Mouse (Mus musculus) midbrain, embryonic 15.5 days (tissue): ENCODE measurements at regions not wholly inside any gene's neighbourhood (a gene's known extent, or its start where the extent isn't known, plus 50 kb on each side); places are given as distances from the start of the nearest gene placed in this dataset.
A peak's percentile ranks its signal among the peaks of the same experiment; 100 is the strongest.

ENCODE experiments used
- ATAC-seq: fragments of 200-750 bp; cut with Nextera tagmentation; replicated peaks from 2 replicates; pipeline ENCODE4 v1.8.0; 2017; ENCODE audit warnings: moderate TSS enrichment
- H3K27ac ChIP-seq: fragments of 300-500 bp; sonication (generic); 2 replicates; pipeline ENCODE4 v1.5.1; 2015; ENCODE audit warnings: mild to moderate bottlenecking, inconsistent platforms
- H3K27me3 ChIP-seq: fragments of 300-500 bp; sonication (generic); replicated peaks from 2 replicates; pipeline ENCODE4 v1.6.1; 2015; ENCODE audit warnings: inconsistent platforms
- H3K36me3 ChIP-seq: fragments of 300-500 bp; sonication (generic); replicated peaks from 2 replicates; pipeline ENCODE4 v1.6.1; 2015; ENCODE audit warnings: inconsistent platforms
- H3K4me1 ChIP-seq: fragments of 300-500 bp; sonication (generic); 2 replicates; pipeline ENCODE4 v1.6.1; 2015; ENCODE audit warnings: inconsistent platforms
- H3K4me2 ChIP-seq: fragments of 300-500 bp; sonication (generic); 2 replicates; pipeline ENCODE4 v1.6.1; 2015; ENCODE audit warnings: inconsistent platforms, mild to moderate bottlenecking, moderate library complexity
- H3K4me3 ChIP-seq: fragments of 300-500 bp; sonication (generic); 2 replicates; pipeline ENCODE4 v1.5.1; 2015; ENCODE audit warnings: mild to moderate bottlenecking, inconsistent platforms
- H3K9ac ChIP-seq: fragments of 300-500 bp; sonication (generic); 2 replicates; pipeline ENCODE4 v1.6.1; 2015; ENCODE audit warnings: mild to moderate bottlenecking, inconsistent platforms
- H3K9me3 ChIP-seq: fragments of 300-500 bp; sonication (generic); 2 replicates; pipeline ENCODE4 v1.6.1; 2016; ENCODE audit warnings: inconsistent platforms
- whole genome bisulfite sequencing: fragments of 180-500 bp; shearing (Covaris S2); methylation state at CpG from one replicate; pipeline ENCODE4 v1.1.7; 2015; ENCODE audit warnings: mixed read lengths; 5-methylcytosine and 5-hydroxymethylcytosine counted together

DNA sequence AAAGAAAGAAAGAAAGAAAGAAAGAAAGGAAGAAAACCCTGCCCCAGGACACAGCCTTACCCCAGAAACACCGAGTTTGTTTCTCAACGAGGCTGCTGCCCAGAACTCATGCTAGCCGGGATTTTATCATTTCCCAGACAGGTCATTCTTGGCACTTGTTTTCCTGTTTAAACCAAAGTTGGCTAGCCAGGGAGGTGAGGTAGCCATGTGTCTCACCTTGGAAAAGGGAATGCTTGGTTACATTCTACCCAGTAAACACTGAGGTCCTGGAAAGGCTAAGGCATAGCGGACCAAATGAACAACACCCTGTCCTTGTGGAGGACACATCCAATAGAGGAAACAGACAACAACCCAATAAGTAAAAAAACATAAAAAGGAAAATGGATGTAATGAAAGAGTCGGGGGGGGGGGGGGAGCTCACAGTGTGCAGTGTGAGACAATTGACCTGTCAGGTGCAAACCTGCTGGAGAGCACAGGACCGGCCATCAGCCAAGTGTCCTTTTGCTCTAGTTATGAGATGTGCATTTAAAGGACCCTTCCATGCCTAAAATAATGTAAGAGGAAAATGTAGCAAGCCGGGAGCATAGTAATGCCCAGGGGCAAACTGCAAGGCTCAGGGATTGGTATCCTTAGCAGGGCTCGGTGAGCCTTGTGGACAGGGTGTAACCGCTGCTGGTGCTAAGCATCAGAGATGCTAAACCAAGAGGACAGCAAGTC lies 78.2 kb upstream of the Fzd7 start:
- H3K36me3 ChIP-seq: no peaks in the 10 kb centered on the region
- no peaks in the 10 kb centered on the region for H3K4me1 ChIP-seq
- H3K4me3 ChIP-seq: no peak overlapping the region
- 85% methylated on average over 9 of the region's 9 CpGs for WGBS
- H3K4me2 ChIP-seq: no peak overlapping the region
- no peaks in the 10 kb centered on the region for H3K9me3 ChIP-seq
- no peaks in the 10 kb centered on the region for H3K27me3 ChIP-seq
- no peak for ATAC-seq
- no peak overlapping the region for H3K9ac ChIP-seq
- no peak overlapping the region for H3K27ac ChIP-seq

DNA sequence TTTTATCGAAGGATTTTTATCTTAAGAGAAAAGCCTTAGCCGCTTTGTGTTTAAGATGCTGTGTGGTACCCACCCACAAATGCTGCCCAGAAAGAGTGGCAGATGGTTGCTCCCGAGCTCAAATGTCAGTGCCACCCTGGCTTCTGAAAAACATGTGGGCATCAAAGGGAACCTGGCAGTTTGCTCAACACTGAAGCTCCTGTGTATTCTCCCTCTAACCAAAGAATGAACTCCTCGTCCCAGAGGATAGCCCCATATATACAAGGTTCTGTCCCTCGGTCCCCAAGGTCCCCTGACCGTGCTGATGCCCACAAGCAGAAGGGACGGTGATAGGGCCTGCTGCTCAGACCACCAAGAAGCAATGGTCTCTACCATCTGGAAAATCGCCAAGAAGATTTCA lies 76.9 kb upstream of the Fzd7 start:
- no peak overlapping the region for H3K9ac ChIP-seq
- H3K36me3 ChIP-seq: no peaks in the 10 kb centered on the region
- no peak overlapping the region for H3K4me2 ChIP-seq
- no peaks in the 10 kb centered on the region for H3K27me3 ChIP-seq
- H3K9me3 ChIP-seq: no peaks in the 10 kb centered on the region
- H3K4me1 ChIP-seq: no peaks in the 10 kb centered on the region
- H3K27ac ChIP-seq: no peak overlapping the region
- no peak overlapping the region for H3K4me3 ChIP-seq
- 69% methylated on average over 8 of the region's 8 CpGs for WGBS
- ATAC-seq: no peak

DNA sequence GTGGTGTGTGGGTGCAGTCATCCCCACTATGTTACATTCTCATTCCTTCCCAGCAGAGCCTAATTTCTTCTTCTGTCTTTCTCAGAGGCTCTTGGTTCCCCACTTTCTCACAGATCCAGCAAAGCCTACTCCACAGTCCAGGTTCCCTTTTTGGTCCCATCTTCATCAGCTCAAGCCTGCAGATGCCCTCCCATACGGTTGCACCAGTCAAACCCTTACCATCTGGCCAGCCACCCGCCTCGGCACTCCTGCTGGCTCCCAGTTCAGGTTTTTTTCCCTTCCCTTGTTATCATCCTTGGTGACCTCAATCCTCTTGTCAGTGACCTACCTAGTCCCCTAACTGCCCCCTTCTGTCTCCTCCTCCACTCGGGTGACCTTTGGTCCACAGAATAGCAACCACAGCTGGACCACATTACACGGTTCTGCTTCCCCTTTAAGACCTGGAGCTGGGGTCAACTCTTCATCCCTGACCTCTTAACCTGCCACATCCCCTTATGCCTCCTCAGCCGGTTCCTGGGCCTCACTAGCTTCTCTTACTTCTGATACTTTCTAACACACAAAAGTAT lies 75.4 kb upstream of the Fzd7 start:
- WGBS: 25% methylated on average over 6 of the region's 6 CpGs
- Histone ChIP-seq H3K27ac (no peak overlapping the region), H3K36me3 (no peaks in the 10 kb centered on the region), H3K9me3 (no peaks in the 10 kb centered on the region), H3K4me1 (no peaks in the 10 kb centered on the region), H3K27me3 (no peaks in the 10 kb centered on the region), H3K4me3 (no peak overlapping the region), H3K4me2 (no peak overlapping the region), H3K9ac (no peak overlapping the region)
- no peak for ATAC-seq

DNA sequence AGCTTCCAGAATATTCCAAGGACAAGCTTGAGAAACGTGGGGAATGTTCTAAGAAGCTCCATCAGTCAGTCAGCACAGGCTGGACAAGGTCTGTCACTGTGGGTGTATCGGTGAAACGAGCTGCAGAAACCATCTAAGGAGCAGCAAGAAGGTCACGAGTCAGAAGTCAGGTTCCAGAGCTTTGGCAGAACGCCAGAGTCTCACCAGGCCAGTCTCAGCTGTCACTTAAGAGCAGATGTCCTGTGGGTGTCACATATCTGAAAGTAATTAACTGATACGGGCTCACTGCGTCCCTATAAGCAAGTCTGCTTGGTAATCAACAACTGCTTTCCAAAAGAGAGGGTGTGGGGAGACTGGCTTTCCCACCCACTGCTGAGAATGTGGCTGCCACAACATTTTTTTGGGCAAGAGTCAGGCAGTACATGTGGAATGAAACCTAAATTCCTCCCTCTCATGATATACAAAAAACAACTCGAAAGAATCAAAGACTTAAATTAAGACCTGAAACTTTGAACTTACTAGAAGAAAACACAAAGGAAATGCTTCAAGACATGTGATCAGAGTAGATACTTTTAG lies 72.6 kb upstream of the Fzd7 start:
- ATAC-seq: no peak
- WGBS: 48% methylated on average over 8 of the region's 8 CpGs
- no peaks in the 10 kb centered on the region for H3K4me1 ChIP-seq

DNA sequence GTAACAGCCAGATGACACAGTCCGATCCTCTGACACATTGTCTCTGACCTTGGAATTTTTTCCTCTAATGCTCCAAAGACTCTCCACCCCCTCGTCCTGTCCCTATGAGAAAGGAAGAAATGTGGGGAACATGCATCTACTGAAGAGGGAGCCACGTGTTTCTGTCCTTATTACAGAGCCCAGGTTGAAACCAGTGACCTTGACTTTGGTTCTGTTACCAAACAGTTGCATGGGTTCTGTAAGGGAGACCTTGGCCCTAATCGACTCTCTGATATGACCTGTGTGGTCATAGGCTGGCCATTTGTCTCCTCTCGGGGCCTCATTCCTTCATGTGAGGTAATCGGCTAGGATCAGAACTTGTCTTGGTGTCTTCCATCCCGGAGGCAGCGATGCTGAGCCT lies 69.0 kb upstream of the Fzd7 start:
- Histone ChIP-seq H3K4me2 (no peak overlapping the region), H3K4me1 (no peaks in the 10 kb centered on the region), H3K9me3 (no peaks in the 10 kb centered on the region), H3K36me3 (no peaks in the 10 kb centered on the region), H3K4me3 (no peak overlapping the region), H3K27me3 (no peaks in the 10 kb centered on the region), H3K9ac (no peak overlapping the region), H3K27ac (no peak overlapping the region)
- WGBS: 95% methylated on average over 8 of the region's 8 CpGs
- no peak for ATAC-seq

More for the DNA sequence above, 72.6 kb upstream of the Fzd7 start:
- Histone ChIP-seq H3K9me3 (no peaks in the 10 kb centered on the region), H3K4me3 (no peak overlapping the region), H3K4me2 (no peak overlapping the region), H3K9ac (no peak overlapping the region), H3K36me3 (no peaks in the 10 kb centered on the region), H3K27me3 (no peaks in the 10 kb centered on the region), H3K27ac (no peak overlapping the region)

DNA sequence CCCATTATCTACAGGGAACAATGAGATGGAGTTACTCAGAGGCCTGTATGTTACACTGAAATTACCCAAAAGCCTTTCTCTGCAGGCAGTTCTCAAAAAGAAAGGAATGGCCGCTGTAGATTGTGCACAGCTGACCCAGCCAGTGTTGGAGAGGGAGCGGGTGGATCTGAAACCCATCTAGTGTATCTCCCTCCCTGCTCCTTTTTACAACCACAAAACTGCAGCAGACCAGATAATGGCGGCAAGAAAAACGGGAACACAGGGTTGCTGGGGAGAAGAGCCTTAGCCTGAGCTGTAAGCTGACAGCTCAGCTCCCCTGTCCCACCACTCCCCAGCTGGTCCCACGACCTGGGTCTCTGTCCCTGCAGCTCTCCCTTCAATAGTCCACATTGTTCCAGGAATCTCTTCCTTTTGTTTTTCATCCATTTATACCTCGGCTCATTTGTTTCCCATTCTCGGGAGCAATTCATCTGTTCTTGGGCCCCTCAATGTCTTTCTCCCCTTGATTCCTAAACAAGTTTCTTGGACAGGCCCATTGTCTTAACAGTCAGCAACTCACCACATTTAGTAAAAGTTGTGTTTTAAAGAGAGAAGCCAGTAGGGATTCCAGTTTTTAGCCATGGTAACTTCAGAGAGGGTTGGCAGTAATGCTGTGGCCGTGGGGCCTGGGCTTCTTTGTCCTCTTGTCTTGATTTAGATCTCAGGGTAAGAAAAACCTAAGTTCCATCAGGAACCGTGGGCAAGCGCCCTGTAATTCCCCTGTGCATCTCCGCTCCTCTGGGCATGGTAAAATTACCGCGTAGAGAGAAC lies 67.6 kb upstream of the Fzd7 start:
- Histone ChIP-seq H3K36me3 (no peaks in the 10 kb centered on the region), H3K4me1 (no peaks in the 10 kb centered on the region), H3K27me3 (no peaks in the 10 kb centered on the region), H3K27ac (no peak overlapping the region), H3K9ac (no peak overlapping the region), H3K9me3 (no peaks in the 10 kb centered on the region), H3K4me2 (no peak overlapping the region), H3K4me3 (no peak overlapping the region)
- no peak for ATAC-seq
- WGBS: 45% methylated on average over 13 of the region's 13 CpGs

DNA sequence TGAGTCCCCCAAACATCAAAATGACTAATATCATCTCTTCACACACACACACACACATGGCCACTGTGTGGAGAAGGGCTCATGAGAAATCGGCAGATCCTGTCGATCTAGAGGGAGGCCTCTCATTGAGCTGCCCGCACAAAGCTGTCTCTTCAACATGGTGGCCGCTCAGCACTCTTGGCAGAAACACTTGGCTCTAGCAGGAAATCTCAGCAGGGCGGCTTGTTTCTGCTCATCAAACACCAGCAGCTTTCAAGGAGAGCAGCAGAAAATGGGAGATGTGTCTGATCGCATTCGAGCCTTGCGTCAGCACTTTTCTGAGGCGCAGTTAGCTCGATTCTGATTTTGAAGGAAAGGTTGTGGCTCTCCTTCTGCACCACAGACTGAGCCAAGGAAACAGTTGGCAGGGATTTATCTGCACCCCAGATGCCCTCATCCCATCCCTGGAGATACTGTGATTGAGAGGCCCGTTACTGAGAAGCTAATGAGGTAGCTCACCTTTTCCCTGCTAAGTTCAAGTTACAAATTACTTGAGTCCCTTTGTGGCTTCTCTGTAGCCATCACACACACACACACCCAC lies 66.4 kb upstream of the Fzd7 start:
- H3K27me3 ChIP-seq: no peaks in the 10 kb centered on the region

DNA sequence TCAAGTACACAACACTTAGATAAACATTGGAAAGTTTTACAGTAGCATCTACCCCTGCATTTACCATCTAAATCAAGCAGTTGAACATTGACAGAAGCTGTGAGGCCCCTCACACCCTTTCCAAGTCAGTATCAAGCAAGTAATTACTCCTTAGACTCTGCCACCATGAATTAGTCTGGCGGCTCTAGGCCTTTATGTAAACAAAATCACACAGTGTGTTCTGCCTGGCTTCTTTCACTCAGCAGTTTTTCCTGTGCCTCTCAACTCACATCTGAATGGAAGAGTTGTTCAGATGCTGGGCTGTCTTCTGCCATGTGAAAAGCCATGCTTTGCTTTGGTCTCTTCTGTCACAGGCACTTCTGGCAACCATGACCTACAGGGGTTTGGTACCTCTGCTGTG lies 64.9 kb upstream of the Fzd7 start:
- no peak overlapping the region for H3K4me3 ChIP-seq
- H3K27me3 ChIP-seq: no peaks in the 10 kb centered on the region
- no peak for ATAC-seq
- 56% methylated on average over 1 of the region's 1 CpGs for WGBS
- no peak overlapping the region for H3K4me2 ChIP-seq
- H3K9me3 ChIP-seq: no peaks in the 10 kb centered on the region
- H3K9ac ChIP-seq: no peak overlapping the region
- H3K36me3 ChIP-seq: no peaks in the 10 kb centered on the region
- H3K27ac ChIP-seq: no peak overlapping the region
- H3K4me1 ChIP-seq: 0 out of 2 replicates have a peak, but pooled peaks cover under 1% of the 10 kb centered on the region

More for the DNA sequence above, 66.4 kb upstream of the Fzd7 start:
- H3K4me2 ChIP-seq: no peak overlapping the region
- no peak overlapping the region for H3K4me3 ChIP-seq
- no peak overlapping the region for H3K9ac ChIP-seq
- no peaks in the 10 kb centered on the region for H3K36me3 ChIP-seq
- no peak; the same call in 1 of the 2 replicates for ATAC-seq
- H3K9me3 ChIP-seq: no peaks in the 10 kb centered on the region
- H3K4me1 ChIP-seq: no peaks in the 10 kb centered on the region
- peak overlapping the region; percentile 38; the same call in 1 of the 2 replicates for H3K27ac ChIP-seq
- WGBS: 67% methylated on average over 11 of the region's 11 CpGs

DNA sequence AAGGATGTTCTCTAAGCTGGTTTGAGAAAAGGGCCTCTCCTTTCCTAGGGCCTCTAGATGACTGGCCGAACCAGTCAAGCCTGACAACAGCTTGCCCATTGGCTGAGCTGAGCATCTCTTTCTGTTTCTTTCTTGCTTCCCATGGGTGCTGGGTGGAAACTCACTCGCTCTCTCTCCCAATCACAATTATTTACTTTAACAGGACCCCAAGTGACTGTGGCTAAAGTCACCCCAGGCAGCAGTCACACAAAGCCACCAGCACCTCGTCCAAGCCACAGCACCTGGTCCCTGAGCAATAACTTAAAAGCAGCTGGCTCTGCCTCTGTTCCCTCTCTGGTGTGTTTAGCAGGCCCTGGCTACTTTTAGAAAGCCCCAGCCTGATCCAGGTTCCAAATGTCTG lies 64.3 kb upstream of the Fzd7 start:
- Histone ChIP-seq H3K27ac (no peak overlapping the region), H3K4me1 (peaks cover 7% of the 10 kb centered on the region; the same call in 1 of the 2 replicates), H3K36me3 (no peaks in the 10 kb centered on the region), H3K9ac (no peak overlapping the region), H3K4me3 (no peak overlapping the region), H3K27me3 (no peaks in the 10 kb centered on the region), H3K4me2 (no peak overlapping the region), H3K9me3 (no peaks in the 10 kb centered on the region)
- no peak for ATAC-seq
- WGBS: 53% methylated on average over 3 of the region's 3 CpGs

DNA sequence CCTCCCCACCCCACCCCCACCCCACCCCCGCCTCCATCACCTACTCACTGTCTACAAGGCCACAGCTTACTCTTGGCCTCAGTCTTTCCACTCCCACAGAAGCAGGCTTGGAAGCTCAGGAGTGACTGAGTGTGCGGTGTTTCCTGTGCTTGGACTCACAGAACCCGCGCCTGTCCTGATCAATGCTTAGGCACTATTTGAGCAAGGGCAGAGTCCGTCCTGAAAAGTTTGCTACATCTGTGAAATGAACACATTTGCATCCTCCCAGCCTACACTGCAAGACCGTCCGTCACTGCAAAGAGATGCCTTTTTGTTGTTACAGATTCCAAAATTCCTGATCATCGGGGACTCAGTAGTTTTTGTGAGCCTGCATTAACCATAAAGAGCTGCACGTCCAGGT lies 63.5 kb upstream of the Fzd7 start:
- Histone ChIP-seq H3K4me3 (no peak overlapping the region), H3K4me2 (no peak overlapping the region), H3K4me1 (peaks cover 7% of the 10 kb centered on the region; the same call in 1 of the 2 replicates), H3K27me3 (no peaks in the 10 kb centered on the region), H3K27ac (no peak overlapping the region), H3K9ac (no peak overlapping the region), H3K36me3 (no peaks in the 10 kb centered on the region), H3K9me3 (no peaks in the 10 kb centered on the region)
- WGBS: 86% methylated on average over 9 of the region's 9 CpGs
- no peak for ATAC-seq

DNA sequence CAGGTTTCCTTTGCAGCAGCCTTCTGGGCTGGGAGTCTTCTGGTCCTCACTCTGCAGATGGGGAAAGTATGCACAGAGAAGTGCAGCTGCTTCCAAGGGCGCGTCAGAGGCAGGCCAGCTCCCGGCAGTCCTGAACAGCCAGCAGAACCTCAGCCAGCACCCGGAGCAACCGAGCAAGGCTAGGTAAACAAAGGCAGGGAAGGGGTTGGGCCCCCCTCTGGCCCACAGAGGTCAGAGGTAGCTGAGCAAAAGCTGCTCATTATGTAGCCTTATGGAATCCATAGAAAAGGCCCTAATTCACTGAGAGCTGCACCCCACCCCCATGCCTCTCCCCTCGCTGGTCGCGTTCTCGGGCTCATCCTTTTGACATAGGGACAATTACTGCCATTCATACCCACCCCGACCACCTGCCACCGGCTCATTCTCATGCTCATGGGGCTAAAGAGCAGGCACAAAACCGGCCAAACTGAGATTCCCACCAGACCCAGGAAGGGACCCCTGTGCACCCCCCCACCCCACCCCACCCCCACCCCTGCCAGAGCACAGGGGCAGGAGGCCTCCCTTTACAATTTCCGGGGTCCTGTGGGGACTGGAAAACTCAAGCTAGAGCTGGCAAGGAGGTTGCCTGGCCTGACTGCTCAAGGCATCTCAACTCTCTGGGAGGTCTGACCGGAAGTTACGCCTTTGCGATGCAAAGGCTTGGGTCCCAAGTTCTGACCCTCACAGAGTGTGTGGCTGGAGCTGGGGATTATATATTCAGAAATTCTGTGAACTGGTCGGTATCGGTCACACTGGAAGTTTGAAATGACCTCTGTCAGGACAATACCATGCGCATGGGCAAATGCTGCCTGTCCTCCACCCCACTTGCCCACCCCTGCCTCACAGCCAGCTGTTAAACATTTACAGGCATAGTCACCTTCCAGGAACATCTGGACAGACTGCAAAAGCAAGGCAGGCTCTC lies 59.0 kb upstream of the Fzd7 start:
- Histone ChIP-seq H3K4me2 (no peak overlapping the region), H3K9me3 (no peaks in the 10 kb centered on the region), H3K4me3 (no peak overlapping the region), H3K27me3 (no peaks in the 10 kb centered on the region), H3K27ac (no peak overlapping the region), H3K9ac (no peak overlapping the region), H3K4me1 (peaks cover 7% of the 10 kb centered on the region; the same call in 1 of the 2 replicates), H3K36me3 (no peaks in the 10 kb centered on the region)
- ATAC-seq: peak; percentile 64
- 15% methylated on average over 19 of the region's 19 CpGs for WGBS
